Mouse (Mus musculus) lung, adult 2 months (tissue): ENCODE measurements around the gene Slc30a7. TPM values are rescaled to one million over a fixed set of nuclear protein-coding genes. Genes with fewer than 3 reads are reported as not detected.

Experiments
- DNase-seq: peaks from one replicate; pipeline ENCODE4 v3.0.0; 2022
- H3K4me1 ChIP-seq: fragments of 200-500 bp; 2 replicates; pipeline ENCODE4 v1.6.1; 2011; ENCODE audit warnings: low read length; ENCODE audit not compliant: control insufficient read depth, insufficient read depth
- H3K4me3 ChIP-seq: fragments of 200-500 bp; replicated peaks from 2 replicates; pipeline ENCODE3; 2011; ENCODE audit warnings: low read depth, mild to moderate bottlenecking, control low read depth, low read length; ENCODE audit errors: extremely low read depth
- CTCF ChIP-seq: fragments of 200-500 bp; IDR thresholded peaks from 2 replicates; pipeline ENCODE4 v1.5.1; 2011; ENCODE audit warnings: mild to moderate bottlenecking, low read length, control low read depth; ENCODE audit not compliant: insufficient read depth
- POLR2A ChIP-seq: fragments of 200-500 bp; IDR thresholded peaks from 2 replicates; pipeline ENCODE4 v1.6.1; 2011; ENCODE audit warnings: low read depth, mild to moderate bottlenecking, control low read depth, low read length, borderline replicate concordance; ENCODE audit errors: extremely low read depth
- WGBS: fragments of 180-500 bp; shearing (Covaris S2); methylation state at CpG from one replicate; pipeline ENCODE4 v1.1.7; 2018; 5-methylcytosine and 5-hydroxymethylcytosine counted together
- polyA plus RNA-seq: library from polyadenylated mRNA; depleted of rRNA; stranded (reverse); fragments of >200 nt; gene quantifications from 2 replicates; pipeline ENCODE4 v1.2.3, GENCODE M21; 2012; rRNA removed

Gene Slc30a7
- polyA plus RNA-seq, 1 experiment, result 16.2 TPM

- H3K4me1 ChIP-seq, result peaks cover 5% of the 10 kb centered on the region
- TF ChIP-seq CTCF, result no peak
- no peak for TF ChIP-seq POLR2A
- WGBS, result 92% methylated on average over 2 of the region's 2 CpGs
- DNase-seq, result no peak
- H3K4me3 ChIP-seq, result no peak overlapping the region
Measured at GRCm38 (mm10) chr3:115893166-115893565, 114.0 kb downstream of the Slc30a7 start.

GRCm38 (mm10) chr3:115892341-115892740 lies 114.9 kb downstream of the Slc30a7 start:
- no peak for DNase-seq
- H3K4me3 ChIP-seq, result no peak overlapping the region
- 75% methylated on average over 4 of the region's 4 CpGs for WGBS
- peaks cover 5% of the 10 kb centered on the region for H3K4me1 ChIP-seq
- TF ChIP-seq CTCF (no peak), POLR2A (no peak)

Other genes starting within 250 kb of the Slc30a7 start
- 3.3 and 4.4 TPM in 2 replicates for gene Dph5, start 119.6 kb downstream of the Slc30a7 start, polyA plus RNA-seq
- 9.8 and 10.9 TPM in 2 replicates for gene Extl2, start 56 bp upstream of the Slc30a7 start, polyA plus RNA-seq
- 9.6 and 10.2 TPM in 2 replicates for gene Vcam1, start 122.3 kb upstream of the Slc30a7 start, polyA plus RNA-seq
- gene Gpr88, start 246.1 kb upstream of the Slc30a7 start, polyA plus RNA-seq, result 1.9 and 3.6 TPM in 2 replicates